Mouse (Mus musculus) neural tube, embryonic 13.5 days (tissue): ENCODE measurements around the gene Afdn. TPM values are rescaled to one million over a fixed set of nuclear protein-coding genes. Genes with fewer than 3 reads are reported as not detected.
A peak's percentile ranks its signal among the peaks of the same experiment; 100 is the strongest.

ENCODE experiments used
- ATAC-seq: fragments of 200-750 bp; cut with Nextera tagmentation; 2 replicates; pipeline ENCODE4 v1.8.0; 2017; ENCODE audit warnings: low read depth, mild to moderate bottlenecking, moderate TSS enrichment, moderate library complexity
- H3K27ac ChIP-seq: fragments of 300-500 bp; sonication (generic); replicated peaks from 2 replicates; pipeline ENCODE4 v1.5.1; 2015; ENCODE audit warnings: moderate library complexity, mild to moderate bottlenecking, inconsistent platforms
- H3K27me3 ChIP-seq: fragments of 300-500 bp; sonication (generic); 2 replicates; pipeline ENCODE4 v1.6.1; 2015; ENCODE audit warnings: mild to moderate bottlenecking, inconsistent platforms
- H3K36me3 ChIP-seq: fragments of 300-500 bp; sonication (generic); 2 replicates; pipeline ENCODE4 v1.6.1; 2015; ENCODE audit warnings: mild to moderate bottlenecking, inconsistent platforms
- H3K4me1 ChIP-seq: fragments of 300-500 bp; sonication (generic); replicated peaks from 2 replicates; pipeline ENCODE4 v1.6.1; 2015; ENCODE audit warnings: inconsistent platforms
- H3K4me2 ChIP-seq: fragments of 300-500 bp; sonication (generic); 2 replicates; pipeline ENCODE4 v1.6.1; 2015; ENCODE audit warnings: inconsistent platforms, mild to moderate bottlenecking, moderate library complexity
- H3K4me3 ChIP-seq: fragments of 300-500 bp; sonication (generic); 2 replicates; pipeline ENCODE4 v1.5.1; 2015; ENCODE audit warnings: mild to moderate bottlenecking, inconsistent platforms
- H3K9ac ChIP-seq: fragments of 300-500 bp; sonication (generic); 2 replicates; pipeline ENCODE4 v1.6.1; 2015; ENCODE audit warnings: moderate library complexity, mild to moderate bottlenecking, inconsistent platforms
- H3K9me3 ChIP-seq: fragments of 300-500 bp; sonication (generic); 2 replicates; pipeline ENCODE4 v1.6.1; 2016; ENCODE audit warnings: inconsistent platforms
- WGBS: fragments of 180-500 bp; shearing (Covaris S2); methylation state at CpG from one replicate; pipeline ENCODE4 v1.1.7; 2015; 5-methylcytosine and 5-hydroxymethylcytosine counted together
- polyA plus RNA-seq: library from polyadenylated mRNA; unstranded; fragments of >200 nt; fragmentation: Nextera tagmentation; extraction: Ambion mirVana; gene quantifications from 2 replicates; pipeline ENCODE4 v1.2.1, GENCODE M21; 2015

The Afdn gene
- polyA plus RNA-seq, 1 experiment from 2014 or later: 127 TPM

- Histone ChIP-seq H3K9me3 (no peaks in the 10 kb centered on the region), H3K27ac (no peak overlapping the region), H3K4me3 (no peak overlapping the region), H3K4me1 (0 out of 2 replicates have a peak, but pooled peaks cover 4% of the 10 kb centered on the region), H3K4me2 (no peak overlapping the region), H3K27me3 (no peaks in the 10 kb centered on the region), H3K9ac (no peak overlapping the region), H3K36me3 (peaks cover 75% of the 10 kb centered on the region)
- no peak for ATAC-seq
- 81% methylated on average over 1 of the region's 1 CpGs for WGBS
Observed at GRCm38 (mm10) chr17:13855396-13855795, 95.1 kb downstream of the Afdn start.

GRCm38 (mm10) chr17:13856429-13857090 lies 96.2 kb downstream of the Afdn start:
- Histone ChIP-seq H3K9me3 (no peaks in the 10 kb centered on the region), H3K27ac (no peak overlapping the region), H3K4me1 (0 out of 2 replicates have a peak, but pooled peaks cover 4% of the 10 kb centered on the region), H3K27me3 (no peaks in the 10 kb centered on the region), H3K9ac (no peak overlapping the region), H3K36me3 (peaks cover 75% of the 10 kb centered on the region), H3K4me3 (no peak overlapping the region), H3K4me2 (no peak overlapping the region)
- no peak for ATAC-seq
- 84% methylated on average over 5 of the region's 5 CpGs for WGBS

- Histone ChIP-seq H3K4me1 (no peaks in the 10 kb centered on the region), H3K27ac (no peak overlapping the region), H3K4me3 (no peak overlapping the region), H3K36me3 (peaks cover 65% of the 10 kb centered on the region), H3K27me3 (no peaks in the 10 kb centered on the region), H3K4me2 (no peak overlapping the region), H3K9ac (no peak overlapping the region), H3K9me3 (no peaks in the 10 kb centered on the region)
- ATAC-seq: no peak
- 96% methylated on average over 5 of the region's 5 CpGs for WGBS
Observed at GRCm38 (mm10) chr17:13865340-13865739, 105.0 kb downstream of the Afdn start.

- H3K9me3 ChIP-seq: no peaks in the 10 kb centered on the region
- no peak overlapping the region for H3K9ac ChIP-seq
- no peaks in the 10 kb centered on the region for H3K27me3 ChIP-seq
- ATAC-seq: no peak
- 80% methylated on average over 3 of the region's 3 CpGs for WGBS
- peaks cover 66% of the 10 kb centered on the region for H3K36me3 ChIP-seq
- H3K27ac ChIP-seq: no peak overlapping the region
- no peaks in the 10 kb centered on the region for H3K4me1 ChIP-seq
- no peak overlapping the region for H3K4me3 ChIP-seq
- no peak overlapping the region for H3K4me2 ChIP-seq
Observed at GRCm38 (mm10) chr17:13866951-13867351, 106.6 kb downstream of the Afdn start.

- 31% methylated on average over 6 of the region's 6 CpGs for WGBS
- H3K4me1 ChIP-seq: no peaks in the 10 kb centered on the region
- ATAC-seq: no peak
- no peaks in the 10 kb centered on the region for H3K27me3 ChIP-seq
- H3K9ac ChIP-seq: no peak overlapping the region
- H3K36me3 ChIP-seq: peaks cover 66% of the 10 kb centered on the region
- H3K27ac ChIP-seq: no peak overlapping the region
- H3K4me3 ChIP-seq: no peak overlapping the region
- peaks cover 1% of the 10 kb centered on the region; the same call in 1 of the 2 replicates for H3K9me3 ChIP-seq
- H3K4me2 ChIP-seq: no peak overlapping the region
Observed at GRCm38 (mm10) chr17:13867475-13867874, 107.1 kb downstream of the Afdn start.

GRCm38 (mm10) chr17:13870236-13870635 lies 109.9 kb downstream of the Afdn start:
- peaks cover 57% of the 10 kb centered on the region for H3K36me3 ChIP-seq
- no peaks in the 10 kb centered on the region for H3K4me1 ChIP-seq
- no peak overlapping the region for H3K9ac ChIP-seq
- H3K9me3 ChIP-seq: peaks cover 10% of the 10 kb centered on the region
- no peak overlapping the region for H3K4me2 ChIP-seq
- H3K27me3 ChIP-seq: no peaks in the 10 kb centered on the region
- 71% methylated on average over 1 of the region's 1 CpGs for WGBS
- no peak for ATAC-seq
- no peak overlapping the region for H3K4me3 ChIP-seq
- no peak overlapping the region for H3K27ac ChIP-seq

GRCm38 (mm10) chr17:13874245-13874644 lies 113.9 kb downstream of the Afdn start:
- ATAC-seq: peak; percentile 47; the same call in 1 of the 2 replicates
- no peaks in the 10 kb centered on the region for H3K4me1 ChIP-seq
- peaks cover 55% of the 10 kb centered on the region for H3K36me3 ChIP-seq
- H3K9ac ChIP-seq: no peak overlapping the region
- H3K9me3 ChIP-seq: peaks cover 10% of the 10 kb centered on the region
- no peak overlapping the region for H3K4me3 ChIP-seq
- no peak overlapping the region for H3K27ac ChIP-seq
- WGBS: 89% methylated on average over 1 of the region's 1 CpGs
- no peak overlapping the region for H3K4me2 ChIP-seq
- H3K27me3 ChIP-seq: no peaks in the 10 kb centered on the region

- no peak overlapping the region for H3K27ac ChIP-seq
- H3K36me3 ChIP-seq: peaks cover 46% of the 10 kb centered on the region
- no peaks in the 10 kb centered on the region for H3K4me1 ChIP-seq
- ATAC-seq: 0 out of 2 replicates have a peak, but pooled peaks have one; percentile 15
- peaks cover 8% of the 10 kb centered on the region for H3K9me3 ChIP-seq
- no peak overlapping the region for H3K4me2 ChIP-seq
- no peak overlapping the region for H3K9ac ChIP-seq
- no peaks in the 10 kb centered on the region for H3K27me3 ChIP-seq
- H3K4me3 ChIP-seq: no peak overlapping the region
Observed at GRCm38 (mm10) chr17:13877460-13877859, 117.1 kb downstream of the Afdn start.

- Histone ChIP-seq H3K4me3 (no peak overlapping the region), H3K9ac (no peak overlapping the region), H3K4me2 (no peak overlapping the region), H3K9me3 (no peaks in the 10 kb centered on the region), H3K4me1 (no peaks in the 10 kb centered on the region), H3K27ac (no peak overlapping the region), H3K36me3 (peaks cover 54% of the 10 kb centered on the region), H3K27me3 (no peaks in the 10 kb centered on the region)
- ATAC-seq: no peak
- 84% methylated on average over 1 of the region's 1 CpGs for WGBS
Observed at GRCm38 (mm10) chr17:13879731-13880130, 119.4 kb downstream of the Afdn start.

GRCm38 (mm10) chr17:13883540-13883939 lies 123.2 kb downstream of the Afdn start:
- Histone ChIP-seq H3K4me2 (no peak overlapping the region), H3K4me3 (no peak overlapping the region), H3K27me3 (no peaks in the 10 kb centered on the region), H3K4me1 (no peaks in the 10 kb centered on the region), H3K36me3 (peaks cover 74% of the 10 kb centered on the region), H3K9me3 (no peaks in the 10 kb centered on the region), H3K9ac (no peak overlapping the region), H3K27ac (no peak overlapping the region)
- 70% methylated on average over 5 of the region's 5 CpGs for WGBS
- no peak for ATAC-seq

GRCm38 (mm10) chr17:13889818-13890434 lies 129.6 kb downstream of the Afdn start:
- Histone ChIP-seq H3K9ac (no peak overlapping the region), H3K4me3 (no peak overlapping the region), H3K9me3 (no peaks in the 10 kb centered on the region), H3K4me1 (no peaks in the 10 kb centered on the region), H3K27ac (no peak overlapping the region), H3K36me3 (peaks cover 48% of the 10 kb centered on the region), H3K27me3 (no peaks in the 10 kb centered on the region), H3K4me2 (no peak overlapping the region)
- WGBS: 80% methylated on average over 7 of the region's 7 CpGs
- ATAC-seq: no peak

- no peak for ATAC-seq
- no peak overlapping the region for H3K9ac ChIP-seq
Observed at GRCm38 (mm10) chr17:13890932-13891331, 130.6 kb downstream of the Afdn start.

More at GRCm38 (mm10) chr17:13890932-13891331, 130.6 kb downstream of the Afdn start:
- Histone ChIP-seq H3K36me3 (peaks cover 44% of the 10 kb centered on the region), H3K4me1 (no peaks in the 10 kb centered on the region), H3K4me3 (no peak overlapping the region), H3K4me2 (no peak overlapping the region), H3K27ac (no peak overlapping the region), H3K9me3 (no peaks in the 10 kb centered on the region), H3K27me3 (no peaks in the 10 kb centered on the region)
- WGBS: 98% methylated on average over 1 of the region's 1 CpGs
